Mouse (Mus musculus) macrophage (primary cell): ENCODE data around the gene Tuba1c. TPM values are rescaled to one million over a fixed set of nuclear protein-coding genes. Genes with fewer than 3 reads are reported as not detected.

Source experiments
- H3K27ac ChIP-seq: fragments of 350-480 bp; formaldehyde crosslinking; 2 replicates; pipeline ENCODE4 v1.9.0; 2021
- H3K36me3 ChIP-seq: fragments of 350-480 bp; formaldehyde crosslinking; 2 replicates; pipeline ENCODE4 v1.9.0; 2021; ENCODE audit errors: inconsistent target
- H3K4me3 ChIP-seq: fragments of 350-480 bp; formaldehyde crosslinking; 2 replicates; pipeline ENCODE4 v1.9.0; 2021; ENCODE audit errors: inconsistent target
- H3K79me2 ChIP-seq: fragments of 350-480 bp; formaldehyde crosslinking; 2 replicates; pipeline ENCODE4 v1.9.0; 2021; ENCODE audit errors: inconsistent target
- WGBS: methylation state at CpG from one replicate; pipeline ENCODE4 v1.1.7; 2026; ENCODE audit warnings: inconsistent platforms; ENCODE audit not compliant: missing documents; 5-methylcytosine and 5-hydroxymethylcytosine counted together
- polyA plus RNA-seq: library from polyadenylated mRNA; stranded (reverse); fragments of 250-400 nt; gene quantifications from 3 replicates; pipeline ENCODE4 v1.2.4, GENCODE M21; 2018; ENCODE audit warnings: inconsistent platforms

Tuba1c gene
- polyA plus RNA-seq, 1 experiment from 2014 or later: 315 TPM

DNA sequence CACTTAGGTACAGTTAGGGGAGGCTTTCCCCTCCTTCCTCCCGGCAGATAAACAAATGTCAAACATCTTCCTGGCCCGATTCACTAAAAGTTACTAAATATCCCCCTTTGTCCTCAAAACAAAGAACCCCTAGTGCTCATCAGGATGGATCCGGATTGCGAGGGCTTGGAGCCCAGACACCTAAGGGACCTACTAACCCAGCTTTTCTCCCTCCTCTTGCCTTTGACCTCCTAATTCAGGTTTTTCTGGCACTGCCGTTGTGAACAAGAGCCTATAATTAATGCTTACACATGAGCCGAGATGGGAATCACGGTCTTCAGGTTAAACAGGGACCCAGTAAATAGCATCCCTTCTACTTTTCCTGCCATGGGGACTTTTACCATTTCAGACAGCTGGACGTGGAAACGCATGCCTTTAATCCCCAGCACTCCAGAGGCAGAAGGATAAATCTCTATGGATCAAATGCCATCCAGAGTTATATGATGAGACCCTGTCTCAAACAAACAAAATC, 38.1 kb upstream of the Tuba1c start:
- Histone ChIP-seq H3K27ac (peak overlapping the region; percentile 94), H3K79me2 (no peaks in the 10 kb centered on the region), H3K36me3 (no peaks in the 10 kb centered on the region), H3K4me3 (no peak overlapping the region)
- 90% methylated on average over 9 of the region's 9 CpGs for WGBS

DNA sequence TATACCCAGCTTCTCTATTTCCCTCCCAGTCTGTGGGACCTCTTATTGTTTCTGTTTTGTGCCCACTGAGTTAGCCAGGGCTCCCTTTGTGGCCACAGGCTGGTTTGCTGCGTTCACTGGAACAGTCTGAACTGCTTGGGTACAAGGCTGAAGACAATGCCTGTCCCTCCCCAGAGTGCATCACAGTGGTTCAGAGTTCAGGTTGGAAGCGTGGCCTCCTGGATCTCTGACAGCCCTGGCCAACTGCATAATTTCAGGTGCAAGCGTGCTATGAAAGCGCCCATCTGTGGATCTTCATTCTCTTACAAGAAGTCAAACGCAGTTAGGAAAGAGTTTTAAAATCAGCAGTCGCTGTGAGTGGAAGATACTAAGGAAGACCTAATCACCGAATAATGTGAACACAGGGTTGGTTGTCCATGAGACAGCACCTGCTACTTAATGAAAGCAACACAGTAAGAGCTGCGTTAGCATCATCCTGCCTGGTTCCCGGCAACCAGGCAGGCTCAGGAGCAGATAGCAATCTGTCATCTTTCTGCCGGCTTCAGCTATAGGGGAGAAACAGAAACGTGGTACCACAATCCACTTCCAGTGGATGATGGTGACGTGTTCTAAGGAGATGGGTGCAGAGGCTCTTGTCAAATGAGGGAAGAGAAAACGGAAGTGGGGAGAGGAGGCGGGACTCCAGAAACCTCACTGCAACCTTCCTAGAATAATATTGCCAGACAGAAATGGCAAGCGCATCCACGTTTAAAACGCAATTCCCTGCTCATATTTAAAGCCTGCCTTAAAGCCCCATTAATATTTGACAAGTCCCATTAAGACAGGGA, 37.4 kb upstream of the Tuba1c start:
- Histone ChIP-seq H3K36me3 (no peaks in the 10 kb centered on the region), H3K79me2 (no peaks in the 10 kb centered on the region), H3K27ac (peak overlapping the region; percentile 94), H3K4me3 (peak overlapping the region; percentile 21; the same call in 1 of the 2 replicates)
- 28% methylated on average over 17 of the region's 17 CpGs for WGBS

DNA sequence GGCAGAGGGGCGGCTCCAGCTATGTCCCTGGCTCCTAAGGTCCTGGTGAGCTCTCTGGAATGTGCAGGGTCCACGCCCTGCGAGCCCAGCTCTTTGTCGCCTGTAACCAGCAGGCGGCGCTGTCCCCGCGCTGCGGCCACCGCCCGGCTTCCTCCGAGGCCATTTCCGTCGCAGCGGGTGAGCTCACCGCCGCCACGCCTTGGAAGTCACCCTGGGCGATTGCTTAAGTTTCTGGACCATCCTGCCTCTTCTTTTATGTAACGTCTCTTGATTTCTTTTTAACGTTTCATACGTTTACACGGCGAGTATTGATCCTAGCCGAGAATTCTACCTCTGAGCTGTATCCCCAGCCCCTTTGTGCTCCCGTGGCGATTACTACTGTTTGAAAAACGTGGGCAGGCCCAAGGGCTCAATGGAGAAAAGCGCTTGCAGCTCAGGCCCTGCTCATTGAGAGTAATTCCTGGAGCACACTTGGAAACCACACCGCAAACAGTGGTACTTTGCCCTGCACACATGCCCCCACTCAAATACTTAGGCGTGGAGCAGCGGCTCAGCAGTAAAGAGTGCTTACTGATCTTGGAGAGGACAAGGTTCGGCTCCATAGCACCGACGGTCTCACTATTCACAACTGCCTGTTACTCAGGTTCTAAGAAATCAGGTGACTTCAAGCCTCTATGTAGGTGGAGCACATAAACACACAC, 36.4 kb upstream of the Tuba1c start:
- WGBS: 2% methylated on average over 35 of the region's 35 CpGs
- Histone ChIP-seq H3K27ac (peak overlapping the region; percentile 94), H3K4me3 (peak overlapping the region; percentile 30), H3K36me3 (no peaks in the 10 kb centered on the region), H3K79me2 (no peaks in the 10 kb centered on the region)

DNA sequence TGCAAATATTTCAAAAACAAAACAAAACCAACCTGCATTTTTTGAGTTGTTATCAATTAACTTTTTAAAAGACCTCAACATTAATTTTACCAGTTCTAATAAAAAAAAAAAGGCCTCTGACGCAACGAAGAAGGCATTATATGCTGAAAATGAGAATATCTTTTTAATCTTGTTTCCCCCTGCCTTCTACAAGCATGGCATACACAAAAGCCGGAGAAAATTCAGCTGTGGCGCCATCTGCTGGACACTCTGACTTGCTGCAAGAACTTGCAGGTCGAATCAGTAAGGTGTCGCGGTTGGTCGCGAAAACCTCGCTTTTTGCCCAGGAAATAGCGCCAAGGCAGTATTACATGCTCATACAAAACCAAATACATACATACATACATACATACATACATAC, 35.8 kb upstream of the Tuba1c start:
- Histone ChIP-seq H3K79me2 (no peaks in the 10 kb centered on the region), H3K36me3 (no peaks in the 10 kb centered on the region), H3K27ac (peak overlapping the region; percentile 94), H3K4me3 (no peak overlapping the region)
- 2% methylated on average over 11 of the region's 11 CpGs for WGBS

DNA sequence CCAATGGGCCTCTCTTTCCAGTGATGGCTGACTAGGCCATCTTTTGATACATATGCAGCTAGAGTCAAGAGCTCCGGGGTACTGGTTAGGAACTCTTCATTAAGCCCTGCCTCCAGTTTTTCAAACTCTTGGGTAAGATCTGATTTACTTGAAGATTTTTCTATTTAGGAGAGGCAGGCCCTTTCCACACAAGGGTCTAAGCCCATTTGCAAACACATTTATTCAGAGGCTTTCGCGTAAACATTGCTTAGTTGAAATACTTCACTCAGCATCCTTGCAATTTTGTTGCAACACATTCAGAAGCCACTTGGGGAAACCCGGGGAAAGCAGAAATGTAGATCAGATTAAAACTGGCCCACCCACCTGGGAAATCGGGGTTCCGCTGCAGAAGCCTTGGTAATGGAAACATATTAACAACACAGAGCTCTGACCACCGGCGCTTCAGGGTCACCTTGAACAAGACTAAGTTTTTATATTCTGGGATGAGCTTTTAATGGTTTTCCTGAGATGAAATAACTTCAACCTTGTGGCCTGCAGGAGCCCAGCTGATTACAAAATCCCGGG, 34.7 kb upstream of the Tuba1c start:
- Histone ChIP-seq H3K27ac (no peak overlapping the region), H3K4me3 (no peak overlapping the region), H3K79me2 (no peaks in the 10 kb centered on the region), H3K36me3 (no peaks in the 10 kb centered on the region)
- 78% methylated on average over 9 of the region's 9 CpGs for WGBS

DNA sequence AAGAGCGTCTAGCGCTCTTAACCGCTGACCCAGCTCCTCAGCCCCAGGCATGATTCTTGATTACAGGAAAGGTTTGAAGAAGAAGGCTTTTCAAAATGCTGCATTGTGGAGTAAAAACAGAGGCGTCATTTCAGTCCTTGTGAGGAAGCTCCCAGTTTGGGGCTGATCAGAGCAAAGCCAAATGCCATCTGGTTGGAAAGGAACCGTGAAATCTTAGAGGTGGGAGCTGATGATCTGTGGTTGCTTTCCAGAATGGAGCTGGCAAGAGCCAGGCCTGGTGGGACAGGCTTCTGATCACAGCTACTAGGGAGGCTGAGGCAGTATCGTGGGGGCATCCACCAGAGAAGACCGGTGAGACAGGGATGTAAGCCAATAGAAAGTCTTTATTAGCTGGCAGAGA, 32.9 kb upstream of the Tuba1c start:
- WGBS: 92% methylated on average over 7 of the region's 7 CpGs
- no peak overlapping the region for H3K4me3 ChIP-seq
- H3K36me3 ChIP-seq: no peaks in the 10 kb centered on the region
- H3K27ac ChIP-seq: no peak overlapping the region
- no peaks in the 10 kb centered on the region for H3K79me2 ChIP-seq

DNA sequence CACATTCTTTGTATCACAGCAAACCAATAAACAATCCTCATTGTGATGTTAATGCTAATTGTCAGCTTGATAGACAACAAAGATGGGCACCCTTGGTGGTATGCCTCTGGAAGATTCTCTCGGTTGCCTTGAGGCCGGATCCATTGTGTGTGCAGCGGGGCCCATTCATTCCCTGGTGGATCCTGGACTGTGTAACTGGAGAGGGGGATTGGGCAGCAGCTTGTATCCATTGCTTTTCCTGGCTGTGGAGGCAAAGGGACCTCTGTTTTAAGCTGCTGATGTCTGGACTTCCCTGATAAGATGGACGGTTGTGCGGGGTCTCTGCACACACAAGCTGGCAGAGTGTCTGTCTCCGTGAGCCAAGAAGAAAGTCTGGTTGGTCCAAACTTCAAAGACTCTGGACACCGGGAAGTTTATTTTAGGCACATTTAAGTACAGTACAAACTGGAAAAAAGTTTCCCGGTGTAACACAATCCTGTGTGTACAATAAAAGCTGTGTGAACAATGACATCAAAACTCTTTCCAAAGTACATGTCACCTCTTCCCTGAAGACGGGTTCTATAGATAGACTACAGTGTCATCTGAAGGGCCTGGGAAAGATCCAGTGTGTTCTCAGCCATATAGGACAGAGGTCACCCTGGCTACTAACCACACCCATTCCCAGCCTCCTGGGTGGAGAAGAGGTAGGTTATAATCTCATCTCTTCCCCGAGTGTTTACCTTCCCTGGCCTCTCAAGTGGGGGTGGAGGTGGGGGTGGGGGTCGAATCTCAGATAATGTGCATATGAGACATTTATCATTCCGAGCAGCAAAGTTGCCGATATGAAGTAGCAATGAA, 31.5 kb upstream of the Tuba1c start:
- Histone ChIP-seq H3K4me3 (no peak overlapping the region), H3K79me2 (no peaks in the 10 kb centered on the region), H3K36me3 (no peaks in the 10 kb centered on the region), H3K27ac (no peak overlapping the region)
- whole genome bisulfite sequencing: 77% methylated on average over 13 of the region's 13 CpGs

DNA sequence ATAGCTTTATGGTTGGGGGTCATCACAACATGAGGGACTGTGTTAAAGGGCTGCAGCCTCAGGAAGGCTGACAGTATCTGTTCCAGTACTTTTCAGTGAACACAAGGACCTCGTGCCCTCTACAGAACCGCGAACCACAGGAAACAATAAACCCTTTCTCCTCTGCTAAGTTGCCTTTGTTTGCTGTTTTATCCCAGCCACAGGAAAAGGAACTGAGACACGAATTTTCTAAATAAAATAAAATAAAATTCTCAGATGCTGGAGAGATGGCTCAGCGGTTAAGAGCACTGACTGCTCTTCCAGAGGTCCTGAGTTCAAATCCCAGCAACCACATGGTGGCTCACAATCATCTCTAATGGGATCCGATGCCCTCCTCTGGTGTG, 30.9 kb upstream of the Tuba1c start:
- H3K27ac ChIP-seq: no peak overlapping the region
- no peaks in the 10 kb centered on the region for H3K79me2 ChIP-seq
- no peaks in the 10 kb centered on the region for H3K36me3 ChIP-seq
- no peak overlapping the region for H3K4me3 ChIP-seq
- WGBS: 13% methylated on average over 6 of the region's 6 CpGs

DNA sequence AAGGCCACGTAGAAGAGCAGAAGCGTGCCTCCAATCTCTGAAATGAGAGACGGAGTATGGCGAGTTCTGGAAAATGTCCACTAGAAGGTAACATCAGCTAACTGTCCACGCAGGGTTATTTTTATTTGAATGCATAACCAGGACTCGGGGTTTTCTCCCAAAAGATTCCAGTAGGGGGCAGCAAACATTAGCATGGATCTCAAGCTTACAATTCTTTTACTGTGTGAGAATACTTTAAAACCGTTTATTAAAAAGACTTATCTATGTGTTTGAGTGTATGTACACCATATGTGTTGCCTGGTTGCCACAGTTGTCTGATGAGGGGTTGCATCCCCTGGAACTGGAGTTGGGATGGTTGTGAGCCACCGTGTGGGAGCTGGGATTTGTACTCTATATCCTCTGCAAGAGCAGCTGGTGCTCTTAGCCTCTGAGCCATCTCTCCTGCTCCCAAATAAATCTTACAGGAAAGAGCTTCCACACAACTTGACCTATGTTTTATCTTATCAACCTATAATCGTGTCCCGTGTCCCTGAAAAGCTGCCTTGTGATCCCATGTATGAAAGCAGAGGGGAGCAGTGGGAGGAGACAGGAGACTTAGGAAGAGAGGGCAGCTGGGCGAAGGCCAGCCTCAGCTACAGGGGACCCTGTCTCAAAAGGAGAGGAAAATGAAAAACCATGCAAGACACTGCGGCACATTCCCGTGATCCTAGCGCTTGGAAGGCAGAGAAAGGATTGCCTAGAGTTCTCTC, 29.0 kb upstream of the Tuba1c start:
- peak overlapping the region; percentile 73 for H3K27ac ChIP-seq
- H3K36me3 ChIP-seq: no peaks in the 10 kb centered on the region
- H3K4me3 ChIP-seq: peak overlapping the region; percentile 23; the same call in 1 of the 2 replicates
- no peaks in the 10 kb centered on the region for H3K79me2 ChIP-seq
- 49% methylated on average over 14 of the region's 14 CpGs for WGBS

DNA sequence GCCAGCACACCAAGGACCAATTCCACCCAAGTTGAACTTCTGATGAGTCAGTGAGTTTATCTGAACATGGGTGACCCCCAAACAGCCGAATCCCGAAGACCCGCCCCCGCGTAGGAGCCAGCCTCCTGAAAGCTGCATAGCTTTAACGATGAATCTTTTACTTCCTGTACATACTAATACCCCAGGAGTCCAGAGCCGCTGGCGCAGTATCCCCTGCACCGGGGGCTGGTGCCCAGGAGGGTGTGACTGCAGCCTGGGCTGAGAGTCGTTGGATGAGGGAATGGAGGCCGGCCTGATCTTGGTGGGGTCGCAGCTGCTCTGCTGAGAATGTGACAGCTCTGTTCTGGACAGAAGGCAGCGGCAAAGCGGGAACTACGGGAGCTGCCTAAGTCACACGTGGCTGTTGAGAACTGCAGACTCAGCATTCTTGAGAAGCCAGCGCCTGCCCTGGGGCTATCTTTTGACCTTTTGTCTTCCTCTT, 28.2 kb upstream of the Tuba1c start:
- peak overlapping the region; percentile 73 for H3K27ac ChIP-seq

DNA sequence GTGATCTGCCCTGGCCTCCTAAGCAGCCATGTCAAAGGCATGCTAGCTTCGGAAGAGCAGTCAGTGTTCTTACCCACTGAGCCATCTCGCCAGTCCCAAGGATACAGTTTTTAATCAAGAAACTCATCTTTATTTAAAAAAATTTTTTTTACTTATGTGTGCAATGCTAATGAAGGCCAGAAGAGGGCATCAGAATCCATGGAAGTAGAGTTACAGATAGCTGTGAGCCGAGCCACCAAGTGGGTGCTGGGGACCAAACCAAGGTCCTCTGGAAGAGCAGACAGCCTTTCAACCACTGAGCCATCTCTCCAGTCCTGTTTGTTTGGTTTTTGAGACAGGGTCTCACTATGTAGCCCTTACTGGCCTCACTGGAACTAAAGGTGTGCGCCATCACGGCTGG, 26.1 kb upstream of the Tuba1c start:
- H3K36me3 ChIP-seq: no peaks in the 10 kb centered on the region
- H3K27ac ChIP-seq: no peak overlapping the region
- no peak overlapping the region for H3K4me3 ChIP-seq
- no peaks in the 10 kb centered on the region for H3K79me2 ChIP-seq
- 93% methylated on average over 4 of the region's 5 CpGs for WGBS

More for the DNA sequence above, 28.2 kb upstream of the Tuba1c start:
- Histone ChIP-seq H3K36me3 (no peaks in the 10 kb centered on the region), H3K4me3 (peak overlapping the region; percentile 23; the same call in 1 of the 2 replicates), H3K79me2 (no peaks in the 10 kb centered on the region)
- 12% methylated on average over 14 of the region's 17 CpGs for WGBS

DNA sequence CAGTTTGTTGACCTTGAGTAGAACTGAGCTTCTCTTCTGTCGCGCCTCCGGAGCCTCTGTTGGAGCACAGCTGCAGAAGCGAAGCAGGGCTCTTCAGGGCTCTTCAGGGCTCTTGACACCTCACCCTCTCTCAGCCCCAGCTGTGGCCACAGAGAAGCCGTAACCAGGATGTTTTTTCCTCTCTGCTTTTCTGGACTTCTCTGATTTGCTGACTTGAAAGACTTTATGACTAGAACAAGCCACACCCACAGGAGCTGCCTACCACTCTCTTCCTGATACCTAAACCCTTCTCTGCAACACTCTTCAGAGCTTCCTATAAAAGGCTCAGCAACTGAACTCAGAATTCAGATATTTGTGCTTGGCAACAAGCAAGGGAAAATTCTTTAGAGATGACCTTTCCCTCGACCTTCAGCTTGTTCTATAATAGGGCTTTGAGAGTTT, 20.9 kb upstream of the Tuba1c start:
- Histone ChIP-seq H3K4me3 (no peak overlapping the region), H3K79me2 (no peaks in the 10 kb centered on the region), H3K36me3 (no peaks in the 10 kb centered on the region), H3K27ac (peak overlapping the region; percentile 51)
- 16% methylated on average over 6 of the region's 6 CpGs for WGBS

DNA sequence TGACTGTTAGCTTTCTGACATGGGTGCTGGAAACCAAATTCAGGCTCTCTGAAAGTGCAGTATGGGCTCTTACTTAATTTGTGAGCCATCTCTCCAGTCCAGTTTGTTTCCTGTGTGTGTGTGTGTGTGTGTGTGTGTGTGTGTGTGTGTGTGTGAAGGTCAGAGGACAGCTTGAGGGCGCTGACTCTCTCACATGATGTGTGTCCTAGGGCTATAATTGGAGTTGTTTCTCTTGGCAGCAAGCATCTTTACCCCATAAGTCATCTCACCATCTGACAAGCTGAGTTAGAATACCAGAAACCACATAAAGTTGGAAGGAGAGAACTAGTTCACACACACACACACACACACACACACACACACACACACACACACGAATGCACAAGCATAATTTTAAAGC, 18.8 kb upstream of the Tuba1c start:
- H3K79me2 ChIP-seq: no peaks in the 10 kb centered on the region
- H3K36me3 ChIP-seq: no peaks in the 10 kb centered on the region
- no peak overlapping the region for H3K4me3 ChIP-seq
- WGBS: 10% methylated on average over 2 of the region's 2 CpGs
- no peak overlapping the region for H3K27ac ChIP-seq
